Mouse (Mus musculus): ENCODE measurements at regions not wholly inside any gene's neighbourhood (a gene's known extent, or its start where the extent isn't known, plus 50 kb on each side); places are given as distances from the start of the nearest gene placed in this dataset.

DNA sequence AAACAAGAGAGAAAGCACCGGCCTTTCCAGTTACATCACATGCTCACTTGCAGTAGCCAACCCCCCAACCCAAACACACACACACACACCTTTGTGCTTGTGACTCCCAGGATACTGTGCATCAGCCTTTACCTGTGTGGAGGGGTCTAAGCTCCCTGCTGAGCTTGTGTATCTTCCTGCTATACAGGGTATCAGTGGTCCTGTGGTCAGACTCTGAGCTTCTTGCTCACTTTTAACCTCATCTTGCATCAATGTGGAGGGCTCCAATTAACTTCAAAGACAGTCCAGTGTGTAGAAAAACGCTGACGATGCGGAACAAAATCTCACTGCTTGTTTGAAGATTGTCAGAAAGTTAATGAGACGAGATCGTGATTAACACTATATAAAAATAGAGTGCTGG is 71.4 kb upstream of the Gypa start:
- 87% methylated on average over 6 of the region's 6 CpGs for WGBS

DNA sequence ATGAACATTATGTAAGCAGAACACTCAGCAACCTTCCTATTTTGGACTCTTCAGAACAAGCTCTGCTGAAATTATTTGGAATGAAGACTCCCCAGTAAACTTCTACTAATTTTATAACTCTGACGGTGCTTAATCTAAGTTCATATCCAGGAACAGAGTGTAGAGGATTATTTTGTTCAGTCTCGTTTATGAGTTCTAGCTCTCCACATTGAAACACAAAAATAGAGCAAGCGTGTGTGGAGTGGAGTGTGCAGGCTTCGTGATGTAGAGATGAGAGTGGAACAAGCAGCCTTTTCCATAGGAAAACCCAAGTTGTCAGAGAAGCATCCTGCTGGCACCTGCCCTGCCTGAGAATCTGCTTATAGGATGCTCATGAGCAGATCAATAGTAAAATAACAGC is 77.5 kb upstream of the Gypa start:
- Histone ChIP-seq H3K27me3 (ENCODE audit: low read depth, poor library complexity, severe bottlenecking) (no peaks in the 10 kb centered on the region), H3K9me3 (replicated peaks) (no peaks in the 10 kb centered on the region), H3K27ac (no peak overlapping the region), H3K36me3 (no peaks in the 10 kb centered on the region), H3K4me1 (no peaks in the 10 kb centered on the region), H3K4me3 (no peak overlapping the region)
- DNase-seq (ENCODE audit: low spot score) = no peak
- whole genome bisulfite sequencing = 89% methylated on average over 4 of the region's 4 CpGs

More for the DNA sequence above, 71.4 kb upstream of the Gypa start:
- H3K9me3 ChIP-seq (replicated peaks) = no peaks in the 10 kb centered on the region
- H3K4me1 ChIP-seq = no peaks in the 10 kb centered on the region
- H3K36me3 ChIP-seq = no peaks in the 10 kb centered on the region
- no peaks in the 10 kb centered on the region for H3K27me3 ChIP-seq (ENCODE audit: low read depth, poor library complexity, severe bottlenecking)
- H3K4me3 ChIP-seq = no peak overlapping the region
- no peak for DNase-seq (ENCODE audit: low spot score)
- H3K27ac ChIP-seq = no peak overlapping the region

DNA sequence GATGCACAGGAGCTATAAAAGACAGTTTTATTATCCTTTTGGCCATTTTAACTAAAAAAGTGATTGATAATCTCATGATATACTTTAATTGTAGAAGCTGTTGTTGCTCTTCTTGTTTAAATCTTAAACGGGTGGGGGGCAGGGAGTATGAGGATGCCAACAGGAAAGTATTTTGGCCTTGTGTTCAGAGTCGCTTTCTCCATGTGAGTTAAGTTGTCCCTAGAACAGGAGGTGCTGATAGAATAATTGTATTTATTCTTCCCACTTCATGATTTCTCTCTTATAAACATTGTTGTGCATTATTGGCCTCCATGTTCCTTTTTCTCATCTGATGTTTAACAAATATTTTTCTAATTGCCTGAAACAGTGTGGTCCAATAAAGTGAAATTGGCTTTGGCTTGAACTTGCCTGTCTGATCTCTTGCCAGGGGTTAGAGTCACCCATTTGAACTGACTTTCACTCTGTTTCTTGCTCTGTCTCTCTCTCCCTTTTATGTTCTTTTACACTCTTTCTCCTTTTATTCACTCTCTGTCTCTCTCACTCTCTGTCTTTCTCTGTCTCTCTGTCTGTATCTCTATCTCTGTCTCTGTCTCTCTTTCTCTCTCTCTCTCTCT is 93.9 kb upstream of the Gypa start:
- DNase-seq (ENCODE audit: low spot score) = no peak
- Histone ChIP-seq H3K4me1 (no peaks in the 10 kb centered on the region), H3K27ac (no peak overlapping the region), H3K9me3 (replicated peaks) (no peaks in the 10 kb centered on the region), H3K27me3 (ENCODE audit: low read depth, poor library complexity, severe bottlenecking) (no peaks in the 10 kb centered on the region), H3K36me3 (no peaks in the 10 kb centered on the region), H3K4me3 (no peak overlapping the region)
- 83% methylated on average over 2 of the region's 2 CpGs for WGBS

DNA sequence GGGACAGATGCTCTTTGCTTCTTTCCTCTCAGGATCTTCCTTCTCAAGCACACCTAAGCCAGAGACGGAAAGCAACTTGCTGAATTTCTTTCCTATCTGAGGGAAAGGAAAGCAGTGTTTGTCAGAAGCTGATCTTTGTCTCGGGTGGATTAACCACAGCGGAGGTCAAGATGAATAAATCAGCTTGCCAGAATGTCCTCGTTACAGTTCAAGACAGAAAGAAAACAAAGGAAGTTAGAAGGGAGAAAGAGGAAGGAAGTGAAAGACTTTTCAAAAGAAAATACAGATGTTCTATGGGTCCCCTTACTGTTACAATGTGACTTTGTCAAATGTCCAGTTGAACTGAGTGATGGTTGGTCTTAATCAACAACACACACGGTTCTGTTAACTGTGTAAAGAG is 98.6 kb upstream of the Gypa start:
- WGBS = 44% methylated on average over 5 of the region's 5 CpGs

DNA sequence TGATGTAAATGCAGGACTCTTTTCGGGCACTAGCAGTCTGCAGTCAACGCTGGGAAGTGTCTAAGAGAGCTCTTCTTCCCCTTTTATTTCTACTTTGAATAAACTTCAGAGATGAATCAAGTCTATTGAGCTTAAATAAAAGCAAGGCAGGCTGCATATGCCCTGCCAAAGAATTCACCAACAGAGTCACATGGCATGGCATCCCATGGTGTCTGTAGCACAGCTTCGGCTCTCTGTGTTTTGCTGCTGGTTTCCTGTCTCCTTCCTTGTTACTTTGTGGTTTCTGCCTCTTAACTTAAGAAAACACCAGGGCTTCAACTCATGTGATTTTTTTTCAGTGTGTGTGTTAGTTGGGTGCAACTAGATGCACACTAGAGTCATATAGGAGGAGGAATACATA is 100.5 kb upstream of the Gypa start:
- H3K4me1 ChIP-seq = no peaks in the 10 kb centered on the region
- H3K27me3 ChIP-seq (ENCODE audit: low read depth, poor library complexity, severe bottlenecking) = no peaks in the 10 kb centered on the region
- no peaks in the 10 kb centered on the region for H3K36me3 ChIP-seq
- no peak overlapping the region for H3K27ac ChIP-seq
- DNase-seq (ENCODE audit: low spot score) = no peak
- no peaks in the 10 kb centered on the region for H3K9me3 ChIP-seq (replicated peaks)
- 88% methylated on average over 3 of the region's 3 CpGs for WGBS
- no peak overlapping the region for H3K4me3 ChIP-seq

More for the DNA sequence above, 98.6 kb upstream of the Gypa start:
- Histone ChIP-seq H3K4me3 (no peak overlapping the region), H3K36me3 (no peaks in the 10 kb centered on the region), H3K9me3 (replicated peaks) (no peaks in the 10 kb centered on the region), H3K27ac (no peak overlapping the region), H3K27me3 (ENCODE audit: low read depth, poor library complexity, severe bottlenecking) (no peaks in the 10 kb centered on the region), H3K4me1 (no peaks in the 10 kb centered on the region)
- no peak for DNase-seq (ENCODE audit: low spot score)

DNA sequence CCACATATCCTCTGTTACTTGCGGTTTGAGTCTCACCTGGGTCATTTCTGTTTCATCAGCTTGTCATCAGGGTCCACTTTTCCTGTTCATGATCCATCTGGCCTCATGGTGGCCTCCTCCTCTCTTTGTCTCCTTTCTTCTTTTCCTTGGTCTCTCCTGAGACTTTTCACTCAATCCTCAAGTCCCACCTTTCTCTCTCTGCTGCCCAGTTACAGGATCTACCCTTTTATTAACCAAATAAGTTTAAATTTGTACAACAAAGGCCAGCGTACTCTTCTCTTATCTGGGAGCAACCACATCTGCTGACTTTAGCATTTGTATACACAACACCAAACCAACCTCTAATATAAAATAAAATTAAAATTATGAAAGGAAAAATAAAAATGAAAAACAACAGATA is 124.4 kb upstream of the Gypa start:
- no peaks in the 10 kb centered on the region for H3K9me3 ChIP-seq (replicated peaks)
- no peaks in the 10 kb centered on the region for H3K36me3 ChIP-seq
- no peaks in the 10 kb centered on the region for H3K4me1 ChIP-seq
- WGBS = 95% methylated on average over 2 of the region's 2 CpGs
- H3K27me3 ChIP-seq (ENCODE audit: low read depth, poor library complexity, severe bottlenecking) = no peaks in the 10 kb centered on the region
- no peak overlapping the region for H3K27ac ChIP-seq
- DNase-seq (ENCODE audit: low spot score) = no peak
- H3K4me3 ChIP-seq = no peak overlapping the region

DNA sequence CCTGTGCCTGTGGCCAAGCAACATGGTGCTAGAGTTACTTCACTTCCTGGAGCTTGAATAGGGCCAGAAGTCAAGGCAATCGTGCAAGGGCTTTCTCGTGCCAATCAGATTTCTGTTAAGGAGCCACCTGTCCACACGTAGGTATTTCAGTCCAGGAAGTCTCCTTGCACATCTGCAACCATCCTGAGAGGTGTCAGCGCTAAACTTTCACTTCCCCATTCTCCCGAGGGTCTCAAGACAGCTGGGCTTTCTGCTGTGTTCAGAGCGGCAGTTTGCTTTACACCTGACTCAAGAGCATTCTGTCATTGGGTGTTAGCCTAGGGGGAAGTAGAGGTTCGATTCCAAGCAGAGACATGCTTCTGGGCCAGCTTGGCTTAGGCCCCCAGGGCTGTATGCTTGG is 129.5 kb upstream of the Gypa start:
- WGBS = 83% methylated on average over 7 of the region's 7 CpGs
- no peak for DNase-seq (ENCODE audit: low spot score)
- no peaks in the 10 kb centered on the region for H3K4me1 ChIP-seq
- no peaks in the 10 kb centered on the region for H3K9me3 ChIP-seq (replicated peaks)
- H3K4me3 ChIP-seq = no peak overlapping the region
- H3K27me3 ChIP-seq (ENCODE audit: low read depth, poor library complexity, severe bottlenecking) = no peaks in the 10 kb centered on the region
- H3K27ac ChIP-seq = no peak overlapping the region
- H3K36me3 ChIP-seq = no peaks in the 10 kb centered on the region

DNA sequence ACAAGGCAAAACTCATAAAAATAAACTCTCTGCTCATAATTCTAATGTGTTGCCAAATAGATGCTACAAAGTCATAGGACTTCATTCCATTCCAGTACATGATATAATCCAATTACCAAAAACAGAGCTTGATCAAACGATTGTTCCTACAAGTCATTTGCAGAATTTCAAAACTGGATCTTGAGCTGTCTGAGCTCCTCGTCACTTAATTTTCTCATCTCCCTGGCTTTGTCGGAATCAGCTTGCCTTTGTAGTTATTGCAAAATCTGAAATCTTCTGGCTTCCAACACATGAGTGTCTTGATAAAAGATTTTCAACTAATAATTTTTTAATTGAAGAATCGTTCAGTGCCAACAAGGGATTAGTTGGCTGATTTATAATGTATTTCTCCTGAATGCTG is 150.3 kb upstream of the Gypa start:
- Histone ChIP-seq H3K9me3 (replicated peaks) (no peaks in the 10 kb centered on the region), H3K36me3 (no peaks in the 10 kb centered on the region), H3K27ac (no peak overlapping the region), H3K4me3 (no peak overlapping the region), H3K27me3 (ENCODE audit: low read depth, poor library complexity, severe bottlenecking) (no peaks in the 10 kb centered on the region), H3K4me1 (peaks cover 2% of the 10 kb centered on the region; the same call in 1 of the 2 replicates)
- DNase-seq (ENCODE audit: low spot score) = no peak
- 95% methylated on average over 4 of the region's 4 CpGs for WGBS

DNA sequence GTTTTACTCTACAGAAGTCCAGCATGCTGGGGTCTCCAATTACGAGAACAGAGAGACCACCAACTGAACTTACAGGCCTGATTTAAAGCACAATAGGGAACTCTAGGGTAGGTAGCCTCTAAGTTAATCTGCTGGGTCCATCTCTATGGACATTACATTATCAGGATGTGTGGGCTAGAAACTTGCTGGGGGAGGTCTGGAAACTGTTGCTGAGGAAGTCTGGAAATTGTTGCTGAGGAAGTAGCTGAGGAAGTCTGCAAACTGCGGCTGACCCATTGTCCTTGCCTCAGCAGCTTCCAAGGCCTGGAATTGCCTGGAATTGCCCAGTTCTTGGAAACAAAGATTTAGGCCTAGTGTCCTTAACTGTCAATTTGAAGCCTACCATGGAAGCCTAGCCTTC is 155.7 kb upstream of the Gypa start:
- 79% methylated on average over 2 of the region's 2 CpGs for WGBS
- Histone ChIP-seq H3K36me3 (no peaks in the 10 kb centered on the region), H3K27ac (peak overlapping the region; percentile 33; the same call in 1 of the 2 replicates), H3K4me1 (peaks cover 6% of the 10 kb centered on the region; the same call in 1 of the 2 replicates), H3K9me3 (replicated peaks) (no peaks in the 10 kb centered on the region), H3K27me3 (ENCODE audit: low read depth, poor library complexity, severe bottlenecking) (no peaks in the 10 kb centered on the region), H3K4me3 (no peak overlapping the region)
- no peak for DNase-seq (ENCODE audit: low spot score)

DNA sequence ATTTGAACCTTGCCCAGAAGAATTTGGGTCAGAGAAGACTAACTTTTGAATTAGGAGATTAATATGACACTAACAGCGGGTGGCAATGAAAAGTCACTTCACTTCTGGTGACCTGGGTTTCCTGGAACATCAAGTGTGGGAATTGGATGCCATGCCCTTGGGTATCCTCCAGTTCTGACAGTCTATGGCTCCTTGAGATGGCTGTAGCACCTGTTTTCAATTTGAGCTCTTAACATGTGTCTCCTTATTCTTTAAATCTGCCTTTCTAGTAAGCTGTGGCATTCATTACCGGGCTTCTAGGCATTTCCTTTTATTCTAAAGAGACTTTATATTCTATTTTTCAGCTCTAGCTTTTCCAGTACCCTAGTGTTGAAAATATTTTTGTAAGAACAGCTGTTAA is 164.9 kb upstream of the Gypa start:
- Histone ChIP-seq H3K4me1 (peaks cover 26% of the 10 kb centered on the region), H3K9me3 (replicated peaks) (no peaks in the 10 kb centered on the region), H3K36me3 (no peaks in the 10 kb centered on the region), H3K27ac (no peak overlapping the region), H3K4me3 (no peak overlapping the region), H3K27me3 (ENCODE audit: low read depth, poor library complexity, severe bottlenecking) (no peaks in the 10 kb centered on the region)
- 43% methylated on average over 2 of the region's 2 CpGs for WGBS
- DNase-seq (ENCODE audit: low spot score) = no peak

DNA sequence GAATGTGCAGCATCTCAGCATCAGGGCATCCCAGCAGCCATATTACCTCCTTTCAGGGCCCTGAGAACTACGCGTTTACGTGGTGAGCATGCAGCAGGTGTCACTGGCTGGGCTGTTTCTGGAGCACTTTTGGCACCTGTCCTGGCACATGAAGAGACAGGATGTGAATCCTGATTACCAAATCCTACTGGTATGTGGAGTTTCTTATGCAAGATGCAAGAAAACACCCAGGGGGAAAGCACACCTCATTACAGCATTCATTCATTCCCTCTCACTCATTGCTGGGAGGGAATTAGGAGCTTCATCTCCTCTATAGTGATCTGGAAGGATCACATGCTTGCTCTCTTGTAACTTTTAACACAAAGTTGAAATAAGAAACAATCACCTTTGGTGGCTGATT is 167.7 kb upstream of the Gypa start:
- Histone ChIP-seq H3K36me3 (no peaks in the 10 kb centered on the region), H3K4me1 (peaks cover 29% of the 10 kb centered on the region), H3K27me3 (ENCODE audit: low read depth, poor library complexity, severe bottlenecking) (no peaks in the 10 kb centered on the region), H3K9me3 (replicated peaks) (no peaks in the 10 kb centered on the region), H3K27ac (no peak overlapping the region), H3K4me3 (no peak overlapping the region)
- 96% methylated on average over 3 of the region's 3 CpGs for WGBS
- DNase-seq (ENCODE audit: low spot score) = no peak

DNA sequence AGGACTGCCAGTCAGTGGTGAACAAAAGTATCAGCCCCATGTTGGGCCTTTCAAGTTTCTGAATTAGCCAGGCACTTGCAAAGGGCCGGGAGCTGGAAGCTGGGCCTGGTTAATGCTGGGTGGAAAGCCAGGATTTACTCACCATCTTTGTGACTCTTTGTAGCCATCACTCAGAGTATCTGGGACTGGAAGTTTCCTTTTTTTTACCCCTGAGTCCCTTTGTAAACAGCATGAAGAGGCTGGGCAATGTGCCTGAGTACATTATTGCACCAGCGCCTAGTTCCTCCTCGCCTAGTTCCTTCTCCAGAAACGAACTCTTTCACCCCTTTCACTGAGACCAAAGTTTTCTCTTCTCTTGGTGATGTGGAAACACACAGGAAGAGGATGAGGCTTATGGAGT is 168.4 kb upstream of the Gypa start:
- no peak for DNase-seq (ENCODE audit: low spot score)
- Histone ChIP-seq H3K27ac (peak overlapping the region; percentile 30), H3K27me3 (ENCODE audit: low read depth, poor library complexity, severe bottlenecking) (no peaks in the 10 kb centered on the region), H3K36me3 (no peaks in the 10 kb centered on the region), H3K4me1 (peaks cover 30% of the 10 kb centered on the region), H3K9me3 (replicated peaks) (no peaks in the 10 kb centered on the region), H3K4me3 (no peak overlapping the region)
- 80% methylated on average over 4 of the region's 4 CpGs for WGBS

DNA sequence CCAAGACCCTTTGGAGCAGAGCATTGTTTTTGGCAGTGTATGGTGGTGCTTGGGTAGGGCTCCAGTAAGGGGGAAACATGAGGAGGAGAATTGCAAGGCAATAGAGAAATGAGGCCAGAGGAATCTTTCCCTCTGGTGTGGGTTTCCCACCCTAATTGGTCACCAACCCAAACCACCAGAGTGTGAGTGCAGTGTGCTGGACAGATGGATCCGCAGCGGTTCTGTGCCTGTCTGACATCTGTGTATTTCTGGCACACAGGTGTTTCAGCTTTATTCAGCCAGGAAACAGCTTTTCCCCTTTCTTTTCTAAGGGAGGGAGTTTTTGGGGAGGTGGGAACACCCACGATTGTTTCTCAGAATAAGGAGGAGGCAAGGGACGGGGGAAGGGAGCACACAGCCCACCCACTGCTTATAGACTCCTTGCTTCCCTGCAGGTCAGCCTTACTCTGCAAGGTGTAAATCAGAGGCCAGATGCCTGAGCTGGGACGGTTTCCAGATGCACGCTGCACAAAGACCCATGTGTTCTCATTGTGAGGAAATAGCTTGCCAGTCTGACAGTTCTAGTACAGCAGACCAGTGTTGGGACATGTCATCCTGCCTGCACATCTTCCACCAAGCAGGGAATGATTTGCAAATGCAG is 175.2 kb upstream of the Gypa start:
- DNase-seq (ENCODE audit: low spot score) = peak; percentile 74
- Histone ChIP-seq H3K27ac (peak overlapping the region; percentile 80), H3K4me1 (peaks cover 62% of the 10 kb centered on the region), H3K9me3 (replicated peaks) (no peaks in the 10 kb centered on the region), H3K36me3 (no peaks in the 10 kb centered on the region), H3K27me3 (ENCODE audit: low read depth, poor library complexity, severe bottlenecking) (peaks cover 9% of the 10 kb centered on the region; the same call in 1 of the 2 replicates), H3K4me3 (no peak overlapping the region)
- WGBS = 25% methylated on average over 6 of the region's 6 CpGs

DNA sequence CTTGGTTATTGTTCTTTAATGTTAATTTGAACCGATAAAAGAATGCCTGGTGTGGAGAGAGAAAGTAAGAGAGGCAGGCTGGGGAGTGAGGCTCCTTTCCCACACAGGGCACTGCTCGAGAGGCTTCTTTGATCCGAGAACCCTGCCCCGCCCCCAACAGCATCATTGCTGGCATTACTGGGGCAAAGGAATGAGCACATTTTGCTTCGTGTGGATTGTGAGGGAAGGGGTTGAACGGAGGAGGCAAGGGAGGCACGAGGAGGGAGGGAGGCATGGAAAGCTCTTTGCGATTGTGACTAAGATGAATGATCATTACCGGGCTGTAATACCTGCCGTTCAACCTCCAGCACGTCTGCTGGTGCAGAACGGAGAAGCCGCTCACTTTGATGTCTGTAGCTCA is 178.2 kb upstream of the Gypa start:
- no peaks in the 10 kb centered on the region for H3K9me3 ChIP-seq (replicated peaks)
- H3K4me3 ChIP-seq = peak overlapping the region; percentile 28
- no peaks in the 10 kb centered on the region for H3K36me3 ChIP-seq
- peaks cover 64% of the 10 kb centered on the region for H3K4me1 ChIP-seq
- under 1% methylated on average over 13 of the region's 13 CpGs for WGBS
- peaks cover 35% of the 10 kb centered on the region for H3K27me3 ChIP-seq (ENCODE audit: low read depth, poor library complexity, severe bottlenecking)
- H3K27ac ChIP-seq = peak overlapping the region; percentile 72
- DNase-seq (ENCODE audit: low spot score) = peak; percentile 66
